Mouse (Mus musculus) spleen, adult 2 months (tissue): ENCODE results near the gene Pacrg.

ENCODE experiments used
- CTCF ChIP-seq: fragments of 200-500 bp; IDR thresholded peaks from 2 replicates; pipeline ENCODE4 v1.5.1; 2011; ENCODE audit warnings: mild to moderate bottlenecking, inconsistent platforms; ENCODE audit not compliant: insufficient read depth, insufficient read length, insufficient replicate concordance; ENCODE audit errors: extremely low read depth
- POLR2A ChIP-seq: fragments of 200-500 bp; IDR thresholded peaks from 2 replicates; pipeline ENCODE4 v1.6.1; 2011; ENCODE audit warnings: low read depth, low read length, inconsistent platforms

- TF ChIP-seq CTCF: no peak
- TF ChIP-seq POLR2A: no peak
Observed at GRCm38 (mm10) chr17:10529329-10529955, 310.7 kb downstream of the Pacrg start.
